Mouse (Mus musculus): Measurements from ENCODE around the gene Tmem8.

DNA sequence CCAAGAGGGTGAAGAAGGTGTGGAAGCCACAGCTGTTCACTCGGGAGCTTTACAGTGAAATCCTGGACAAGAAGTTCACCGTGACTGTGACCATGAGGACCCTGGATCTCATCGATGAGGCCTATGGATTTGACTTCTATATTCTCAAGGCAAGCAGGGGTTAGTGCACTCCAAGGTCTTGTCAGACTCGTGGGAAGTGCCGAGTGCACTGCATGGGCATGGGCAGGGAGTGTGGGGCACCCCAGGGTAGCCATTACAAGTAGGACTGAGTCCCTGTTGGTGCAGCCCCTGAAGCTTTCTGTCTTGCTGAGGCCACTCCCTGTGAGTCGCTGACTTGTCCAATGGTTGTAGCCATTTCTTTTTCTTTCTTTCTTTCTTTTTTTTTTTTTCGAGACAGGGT, 11.5 kb downstream of the Tmem8 start:
- TF ChIP-seq CTCF (IDR thresholded peaks at IDR 0.05; ENCODE audit: low read depth, low read length), result no peak
- TF ChIP-seq POLR2A (IDR thresholded peaks at IDR 0.05; ENCODE audit: extremely low read depth, insufficient read depth, low read length), result no peak
